Mouse (Mus musculus) CH12.LX (cell line): ENCODE data around the gene Fam160a1.

Experiments
- CHD2 ChIP-seq: IDR thresholded peaks from 2 replicates; pipeline ENCODE4 v1.6.1; 2011; ENCODE audit warnings: low read length, improper control_type of control experiment
- CTCF ChIP-seq, 2 experiments: IDR thresholded peaks in 1 of 2; conservative IDR thresholded peaks in 1 of 2; 2 replicates each; pipeline ENCODE4 v1.5.1; 2011 to 2012; ENCODE audit warnings: low read depth in 2 of 2, low read length in 2 of 2, improper control_type of control experiment in 1 of 2, inconsistent platforms in 1 of 2, mild to moderate bottlenecking in 1 of 2, moderate library complexity in 1 of 2
- KAT2A ChIP-seq: IDR thresholded peaks from 2 replicates; pipeline ENCODE4 v1.6.1; 2012; ENCODE audit warnings: low read length, improper control_type of control experiment, inconsistent platforms; ENCODE audit not compliant: insufficient replicate concordance
- POLR2A ChIP-seq: IDR thresholded peaks from 2 replicates; pipeline ENCODE4 v1.6.1; 2011; ENCODE audit warnings: low read depth, mild to moderate bottlenecking, improper control_type of control experiment, low read length
- USF1 ChIP-seq: IDR thresholded peaks from 2 replicates; pipeline ENCODE4 v1.6.1; 2014; ENCODE audit warnings: low read depth, mild to moderate bottlenecking, inconsistent platforms, low read length, improper control_type of control experiment

DNA sequence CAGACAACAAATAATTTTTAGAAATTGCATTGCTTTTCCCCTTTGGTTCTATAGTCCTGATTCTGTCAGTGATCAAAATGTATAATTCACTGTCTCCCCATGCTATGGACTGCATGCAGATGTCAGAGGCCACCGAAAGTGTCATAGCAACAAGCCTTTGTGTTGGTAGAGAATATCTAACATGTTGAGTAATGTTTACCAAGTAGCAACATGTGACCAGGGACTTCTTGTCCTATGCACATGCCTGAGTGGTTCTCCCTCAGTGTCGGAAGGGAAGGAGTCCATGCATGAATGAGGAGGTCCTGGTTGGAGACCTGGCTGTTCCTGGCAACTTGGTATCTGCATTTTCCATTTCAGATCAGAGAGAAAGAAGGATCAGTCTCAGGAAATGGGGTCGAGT is 150.9 kb downstream of the Fam160a1 start:
- no peak for TF ChIP-seq CTCF (conservative IDR thresholded peaks at IDR 0.05 in 1 of 2, IDR thresholded peaks at IDR 0.05 in 1 of 2; ENCODE audit: low read depth in 2 of 2, low read length in 2 of 2)
- TF ChIP-seq USF1 = no peak
- TF ChIP-seq POLR2A = no peak
- no peak for TF ChIP-seq CHD2
- TF ChIP-seq KAT2A = no peak
